Mouse (Mus musculus): Measurements from ENCODE around the gene Vsig8. TPM values are rescaled to one million over a fixed set of nuclear protein-coding genes. Genes with fewer than 3 reads are reported as not detected.
A peak's percentile ranks its signal among the peaks of the same experiment; 100 is the strongest.

Gene Vsig8
- polyA plus RNA-seq, 1 experiment: not detected

DNA sequence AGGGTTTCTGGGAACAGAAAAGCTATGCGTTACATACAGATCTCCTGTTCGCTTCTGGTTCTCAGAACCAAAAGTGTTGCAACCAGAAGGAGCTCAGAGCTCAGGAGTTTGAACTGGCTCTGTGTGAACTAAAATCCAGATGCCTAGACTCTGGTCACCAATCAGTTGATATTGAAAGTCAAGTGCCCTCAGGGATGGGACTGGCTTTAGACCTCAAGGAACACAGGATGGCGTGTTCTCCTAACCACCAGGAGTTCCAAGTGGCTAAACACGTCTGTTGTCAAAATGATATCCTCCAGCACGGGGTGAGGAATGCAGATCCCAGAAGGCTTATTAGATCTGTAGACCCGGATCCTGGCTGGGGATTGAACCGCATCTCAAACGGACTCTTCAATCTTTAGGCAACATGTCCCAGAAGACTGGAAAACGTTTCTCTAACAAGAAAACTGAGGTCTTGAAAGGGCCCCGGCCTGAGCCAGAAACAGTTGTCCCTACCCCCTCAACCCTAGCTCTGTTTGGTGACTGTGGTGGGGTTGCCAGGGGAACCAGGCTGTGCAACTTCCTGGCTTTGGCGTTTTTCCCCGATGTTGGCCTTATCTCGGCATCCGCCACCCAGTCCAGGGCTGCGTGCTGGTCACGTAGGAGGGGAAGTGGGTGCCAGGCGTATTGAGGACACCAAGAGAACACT is 42.1 kb upstream of the Vsig8 start:
- peaks cover 7% of the 10 kb centered on the region for H3K4me1 ChIP-seq (ENCODE audit: control insufficient read depth, insufficient read depth, low read length)
- H3K4me3 ChIP-seq (replicated peaks; ENCODE audit: control insufficient read depth, low read depth, low read length): peak overlapping the region; percentile 4
- TF ChIP-seq CTCF (IDR thresholded peaks at IDR 0.05; ENCODE audit: control insufficient read depth, insufficient read depth, low read length): no peak
- TF ChIP-seq POLR2A (IDR thresholded peaks at IDR 0.05; ENCODE audit: borderline replicate concordance, control insufficient read depth, low read depth, low read length): no peak; the same call in 1 of the 2 replicates
- WGBS: under 1% methylated on average over 17 of the region's 17 CpGs
- peak overlapping the region; percentile 78 for H3K27ac ChIP-seq (ENCODE audit: control insufficient read depth, insufficient read depth, low read depth, low read length, poor library complexity)

DNA sequence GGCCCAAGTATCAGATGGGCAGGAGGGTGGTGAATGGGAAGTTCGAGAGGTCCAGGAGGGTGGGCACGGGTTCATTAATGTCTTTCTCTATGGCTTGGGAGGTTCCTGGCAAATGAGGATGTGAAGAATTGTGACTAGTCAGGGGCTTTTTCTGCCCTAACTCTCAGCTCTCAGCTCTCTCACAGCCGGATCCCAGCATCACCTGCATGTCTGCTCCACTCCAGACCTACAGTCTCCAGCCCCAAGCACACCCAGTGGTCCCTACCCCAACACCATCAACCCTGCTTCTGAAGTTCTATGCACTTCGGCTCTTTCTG is 41.6 kb upstream of the Vsig8 start:
- no peak for TF ChIP-seq POLR2A (IDR thresholded peaks at IDR 0.05; ENCODE audit: borderline replicate concordance, control insufficient read depth, low read depth, low read length)
- TF ChIP-seq CTCF (IDR thresholded peaks at IDR 0.05; ENCODE audit: control insufficient read depth, insufficient read depth, low read length): no peak
- 4% methylated on average over 4 of the region's 4 CpGs for WGBS
- peak overlapping the region; percentile 2 for H3K4me3 ChIP-seq (replicated peaks; ENCODE audit: control insufficient read depth, low read depth, low read length)
- peaks cover 7% of the 10 kb centered on the region for H3K4me1 ChIP-seq (ENCODE audit: control insufficient read depth, insufficient read depth, low read length)
- H3K27ac ChIP-seq (ENCODE audit: control insufficient read depth, insufficient read depth, low read depth, low read length, poor library complexity): peak overlapping the region; percentile 78

DNA sequence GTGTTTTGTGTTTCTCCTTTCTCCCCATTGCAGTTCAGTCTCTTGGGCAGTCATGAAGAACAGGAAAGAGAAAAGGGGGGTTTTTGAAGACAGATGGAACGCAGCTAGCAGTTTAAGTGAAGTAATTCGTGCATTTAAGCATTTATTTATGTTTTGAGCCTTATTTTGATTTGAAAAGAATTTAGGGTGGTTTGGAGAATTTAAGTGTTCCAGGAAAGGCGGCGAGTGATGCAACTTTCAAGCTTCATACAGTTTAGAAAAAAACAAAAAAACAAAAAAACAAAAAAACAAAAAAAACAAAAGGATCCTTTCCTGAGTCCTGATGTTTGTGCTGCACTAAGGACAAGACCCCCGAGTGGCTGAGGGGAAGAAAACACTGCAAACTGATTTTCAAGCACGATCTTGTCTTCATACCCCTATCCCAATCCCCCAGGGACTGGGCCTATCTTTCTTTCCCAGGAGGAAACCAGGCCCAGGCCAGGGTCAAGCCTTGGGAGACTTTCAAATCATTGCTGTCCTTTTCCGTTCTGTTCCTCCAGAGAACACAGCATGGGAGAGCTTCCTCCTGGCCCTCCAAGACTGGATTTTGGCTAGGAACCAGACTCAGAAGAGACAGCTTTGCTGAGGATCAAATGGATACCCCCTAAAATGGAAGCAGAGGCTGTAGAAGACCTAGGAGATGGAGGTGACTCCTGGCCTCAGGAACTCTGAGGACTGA is 41.0 kb upstream of the Vsig8 start:
- peaks cover 7% of the 10 kb centered on the region for H3K4me1 ChIP-seq (ENCODE audit: control insufficient read depth, insufficient read depth, low read length)
- 25% methylated on average over 7 of the region's 7 CpGs for WGBS
- peak overlapping the region; percentile 78 for H3K27ac ChIP-seq (ENCODE audit: control insufficient read depth, insufficient read depth, low read depth, low read length, poor library complexity)
- TF ChIP-seq POLR2A (IDR thresholded peaks at IDR 0.05; ENCODE audit: borderline replicate concordance, control insufficient read depth, low read depth, low read length) (no peak), CTCF (IDR thresholded peaks at IDR 0.05; ENCODE audit: control insufficient read depth, insufficient read depth, low read length) (no peak)
- H3K4me3 ChIP-seq (replicated peaks; ENCODE audit: control insufficient read depth, low read depth, low read length): no peak overlapping the region

DNA sequence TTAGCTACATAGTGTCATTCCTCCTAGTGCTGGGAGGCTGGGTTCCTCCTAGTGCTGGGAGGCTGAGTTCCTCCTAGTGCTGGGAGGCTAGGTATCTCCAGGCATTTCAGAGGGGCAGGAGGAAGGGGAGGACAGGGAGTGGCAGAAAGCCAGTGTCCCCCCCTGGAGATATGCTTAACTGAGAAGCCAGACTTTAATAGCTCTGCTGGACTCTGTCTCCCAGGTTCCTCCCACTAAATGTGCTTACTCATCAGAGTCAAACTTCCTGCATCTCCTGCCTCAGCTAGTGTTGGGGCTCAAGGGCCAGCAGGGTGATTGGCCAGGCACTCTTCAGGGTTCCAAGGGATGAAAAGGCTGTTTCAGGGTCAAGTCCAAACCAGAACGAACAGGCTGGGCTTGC is 40.3 kb upstream of the Vsig8 start:
- TF ChIP-seq CTCF (IDR thresholded peaks at IDR 0.05; ENCODE audit: control insufficient read depth, insufficient read depth, low read length): no peak
- TF ChIP-seq POLR2A (IDR thresholded peaks at IDR 0.05; ENCODE audit: borderline replicate concordance, control insufficient read depth, low read depth, low read length): no peak
- Histone ChIP-seq H3K27ac (ENCODE audit: control insufficient read depth, insufficient read depth, low read depth, low read length, poor library complexity) (peak overlapping the region; percentile 28; the same call in 1 of the 2 replicates), H3K4me3 (replicated peaks; ENCODE audit: control insufficient read depth, low read depth, low read length) (no peak overlapping the region), H3K4me1 (ENCODE audit: control insufficient read depth, insufficient read depth, low read length) (peaks cover 7% of the 10 kb centered on the region)
- 39% methylated on average over 1 of the region's 1 CpGs for WGBS

DNA sequence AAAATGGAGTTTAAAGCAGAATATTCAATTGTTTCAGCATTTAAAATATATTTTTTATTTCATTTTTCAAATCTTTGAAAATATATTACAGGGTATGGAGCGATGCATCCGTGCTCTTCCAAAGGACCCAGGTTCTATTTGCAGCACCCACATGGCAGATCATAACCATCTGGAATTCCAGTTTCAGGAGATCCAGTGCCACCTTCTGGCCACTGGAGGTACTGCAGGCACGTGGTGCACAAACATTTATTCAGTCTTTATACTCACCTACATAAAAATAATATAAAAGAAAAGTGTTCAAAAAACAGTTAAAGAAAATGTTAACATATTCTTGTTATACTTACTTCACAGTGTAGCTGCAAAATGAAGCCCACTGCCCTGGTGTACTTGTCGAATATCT is 37.7 kb upstream of the Vsig8 start:
- H3K27ac ChIP-seq (ENCODE audit: control insufficient read depth, insufficient read depth, low read depth, low read length, poor library complexity): no peak overlapping the region
- H3K4me1 ChIP-seq (ENCODE audit: control insufficient read depth, insufficient read depth, low read length): peaks cover 9% of the 10 kb centered on the region
- H3K4me3 ChIP-seq (replicated peaks; ENCODE audit: control insufficient read depth, low read depth, low read length): no peak overlapping the region
- WGBS: 70% methylated on average over 4 of the region's 4 CpGs
- TF ChIP-seq POLR2A (IDR thresholded peaks at IDR 0.05; ENCODE audit: borderline replicate concordance, control insufficient read depth, low read depth, low read length) (no peak), CTCF (IDR thresholded peaks at IDR 0.05; ENCODE audit: control insufficient read depth, insufficient read depth, low read length) (peak; percentile 67)

DNA sequence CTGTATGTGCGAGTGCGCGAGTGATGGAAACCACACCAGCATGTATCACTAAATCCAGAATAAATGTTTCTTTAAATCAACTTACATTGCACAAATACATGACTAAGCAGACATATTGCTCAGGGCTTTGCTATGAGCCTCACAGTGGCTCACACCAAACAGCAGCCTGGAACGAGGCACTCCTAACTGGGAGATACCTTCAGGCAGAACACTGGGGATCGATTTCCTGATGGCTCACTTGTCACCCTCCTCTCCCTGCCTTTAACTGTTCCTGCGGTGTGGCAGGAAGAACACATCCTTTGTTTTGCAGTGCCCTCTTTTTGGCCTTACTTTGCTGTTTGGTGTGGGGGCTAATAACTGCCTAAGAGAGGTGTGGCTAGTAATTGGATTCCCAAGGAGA is 36.1 kb upstream of the Vsig8 start:
- 65% methylated on average over 6 of the region's 6 CpGs for WGBS
- H3K27ac ChIP-seq (ENCODE audit: control insufficient read depth, insufficient read depth, low read depth, low read length, poor library complexity): no peak overlapping the region
- no peak overlapping the region for H3K4me3 ChIP-seq (replicated peaks; ENCODE audit: control insufficient read depth, low read depth, low read length)
- peaks cover 7% of the 10 kb centered on the region; the same call in 1 of the 2 replicates for H3K4me1 ChIP-seq (ENCODE audit: control insufficient read depth, insufficient read depth, low read length)
- no peak for TF ChIP-seq POLR2A (IDR thresholded peaks at IDR 0.05; ENCODE audit: borderline replicate concordance, control insufficient read depth, low read depth, low read length)
- TF ChIP-seq CTCF (IDR thresholded peaks at IDR 0.05; ENCODE audit: control insufficient read depth, insufficient read depth, low read length): no peak

DNA sequence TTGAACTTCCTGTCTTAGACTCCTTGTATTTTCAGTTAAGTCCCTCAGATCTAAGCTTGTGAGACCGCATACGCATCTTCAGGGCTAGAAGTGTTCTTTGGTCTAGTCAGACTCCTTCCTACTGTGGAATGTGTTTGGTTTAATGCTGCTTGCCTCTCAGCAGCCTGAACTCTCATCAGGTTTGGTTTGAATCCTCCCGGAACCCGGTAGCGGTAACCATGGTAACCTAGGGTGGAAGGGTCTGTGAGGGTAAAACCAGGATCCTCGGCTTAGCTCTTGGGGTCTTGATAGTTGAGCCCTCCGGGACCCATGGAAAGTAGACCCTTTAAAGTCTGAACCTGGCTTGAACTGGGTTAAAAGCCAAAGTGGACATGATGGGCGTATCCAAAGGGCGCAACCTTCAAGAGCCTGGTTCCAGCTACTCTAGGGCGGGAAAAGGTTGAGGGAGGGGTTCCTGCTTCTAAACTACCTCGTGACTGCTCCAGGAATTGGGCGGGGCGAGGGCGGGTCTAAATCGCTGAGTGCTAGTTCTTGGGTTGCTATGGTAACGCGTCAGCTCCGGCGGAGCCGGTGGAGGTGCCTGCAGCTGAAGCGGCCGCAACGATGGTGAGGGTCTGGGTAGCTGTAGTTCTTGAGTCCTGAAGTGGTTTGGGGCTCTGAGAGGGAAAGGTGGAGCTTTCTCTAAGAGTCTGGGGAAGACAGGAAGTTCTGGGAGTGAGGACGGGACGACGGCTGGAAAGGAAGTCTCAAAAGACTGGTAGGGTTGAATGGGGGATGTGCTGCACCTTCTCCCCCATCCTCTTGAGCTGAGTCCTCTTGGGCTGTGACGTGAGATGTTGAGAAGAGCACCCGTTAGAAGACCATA is 34.9 kb upstream of the Vsig8 start, which contains the start of gene Cfap45:
TSS of gene Cfap45 (plus strand) at position 226 of the 865 bp plus-strand sequence.
- Histone ChIP-seq H3K4me3 (replicated peaks; ENCODE audit: control insufficient read depth, low read depth, low read length) (peak within 1 kb of the TSS; percentile 14), H3K4me1 (ENCODE audit: control insufficient read depth, insufficient read depth, low read length) (peaks cover 3% of the 10 kb centered on the region; the same call in 1 of the 2 replicates), H3K27ac (ENCODE audit: control insufficient read depth, insufficient read depth, low read depth, low read length, poor library complexity) (no peak within 1 kb of the TSS)
- 3% methylated on average over 28 of the region's 28 CpGs for WGBS
- TF ChIP-seq CTCF (IDR thresholded peaks at IDR 0.05; ENCODE audit: control insufficient read depth, insufficient read depth, low read length): no peak
- no peak for TF ChIP-seq POLR2A (IDR thresholded peaks at IDR 0.05; ENCODE audit: borderline replicate concordance, control insufficient read depth, low read depth, low read length)

DNA sequence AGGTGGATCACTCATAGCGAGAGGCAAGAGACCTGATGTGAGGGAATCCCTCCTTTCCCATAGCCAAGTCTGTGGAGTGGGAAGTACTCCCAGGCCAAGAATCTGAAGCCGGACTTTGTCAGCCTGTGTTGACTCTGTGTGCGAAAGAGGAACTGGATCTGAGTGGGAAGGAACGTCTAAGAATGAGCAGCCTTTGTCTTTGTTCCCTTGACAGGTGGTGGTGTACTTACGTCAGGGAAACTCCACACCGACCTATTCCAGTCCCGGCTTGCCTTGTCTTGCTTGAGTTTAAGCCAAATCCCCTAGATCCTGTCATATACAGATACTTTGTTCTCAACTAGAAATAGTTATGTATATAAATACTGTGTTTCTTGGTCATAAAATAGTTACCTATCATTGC is 33.2 kb upstream of the Vsig8 start:
- Histone ChIP-seq H3K4me1 (ENCODE audit: control insufficient read depth, insufficient read depth, low read length) (peaks cover 4% of the 10 kb centered on the region; the same call in 1 of the 2 replicates), H3K4me3 (replicated peaks; ENCODE audit: control insufficient read depth, low read depth, low read length) (no peak overlapping the region), H3K27ac (ENCODE audit: control insufficient read depth, insufficient read depth, low read depth, low read length, poor library complexity) (no peak overlapping the region)
- 18% methylated on average over 7 of the region's 7 CpGs for WGBS
- TF ChIP-seq CTCF (IDR thresholded peaks at IDR 0.05; ENCODE audit: control insufficient read depth, insufficient read depth, low read length) (no peak), POLR2A (IDR thresholded peaks at IDR 0.05; ENCODE audit: borderline replicate concordance, control insufficient read depth, low read depth, low read length) (no peak)

Data from bone marrow, adult 2 months (tissue).